8 mouse cellular contexts compared by ENCODE assay signal in genomic region chr2:147083471-147084365, GRCm38 (mm10). TPM values are rescaled to one million over a fixed set of nuclear protein-coding genes. Genes with fewer than 3 reads are reported as not detected.
DNase-seq lines count a peak whose midpoint lies in the region; ATAC-seq lines count a peak whose summit lies in the region.

No protein-coding gene starts in this region.

- H3K4me1 ChIP-seq in forebrain, embryonic 16.5 days (replicated peaks; ENCODE audit: control insufficient read depth, insufficient read depth, low read length), result peaks cover 18% of the 10 kb centered on the region
- peaks cover 15% of the 10 kb centered on the region for H3K4me1 ChIP-seq in liver, embryonic 15.5 days (replicated peaks)
- H3K4me1 ChIP-seq in neural tube, embryonic 13.5 days (replicated peaks), result peaks cover 16% of the 10 kb centered on the region

- H3K4me3 ChIP-seq in forebrain, embryonic 16.5 days (replicated peaks; ENCODE audit: low read length), result 0 out of 2 replicates have a peak overlapping the region, but pooled peaks have one; percentile 5
- peak overlapping the region; percentile 42; the same call in 1 of the 2 replicates for H3K4me3 ChIP-seq in liver, embryonic 15.5 days (replicated peaks)
- H3K4me3 ChIP-seq in neural tube, embryonic 13.5 days, result no peak overlapping the region

- peak; percentile 10 for DNase-seq in cerebellum, adult 9-11 months
- no peak for DNase-seq in cerebellum, adult 9-10 months
- peak; percentile 5 to 20 for DNase-seq in adrenal gland, adult 18-20 months (ENCODE audit: low spot score in 2 of 2)
- DNase-seq in yolk sac, embryonic 10.5 days (ENCODE audit: low spot score), result peak; percentile 33

- no peaks in the 10 kb centered on the region for H3K36me3 ChIP-seq in forebrain, embryonic 16.5 days (ENCODE audit: control insufficient read depth, insufficient read depth)
- no peaks in the 10 kb centered on the region for H3K36me3 ChIP-seq in liver, embryonic 15.5 days (replicated peaks)
- H3K36me3 ChIP-seq in neural tube, embryonic 13.5 days, result no peaks in the 10 kb centered on the region

- WGBS in forebrain, embryonic 16.5 days, result 1% methylated on average over 72 of the region's 72 CpGs
- WGBS in liver, embryonic 15.5 days (ENCODE audit: insufficient replicate concordance), result under 1% methylated on average over 72 of the region's 72 CpGs
- under 1% methylated on average over 72 of the region's 72 CpGs for WGBS in neural tube, embryonic 13.5 days

- peaks cover 59% of the 10 kb centered on the region for H3K27me3 ChIP-seq in forebrain, embryonic 16.5 days (replicated peaks; ENCODE audit: control insufficient read depth, insufficient read depth, low read length)
- peaks cover 83% of the 10 kb centered on the region for H3K27me3 ChIP-seq in liver, embryonic 15.5 days
- peaks cover 96% of the 10 kb centered on the region for H3K27me3 ChIP-seq in neural tube, embryonic 13.5 days

- no peak overlapping the region for H3K27ac ChIP-seq in forebrain, embryonic 16.5 days (ENCODE audit: low read length)
- H3K27ac ChIP-seq in liver, embryonic 15.5 days (replicated peaks), result no peak overlapping the region
- H3K27ac ChIP-seq in neural tube, embryonic 13.5 days (replicated peaks), result no peak overlapping the region

- no peak overlapping the region for H3K9ac ChIP-seq in forebrain, embryonic 16.5 days (replicated peaks; ENCODE audit: low read depth, low read length)
- no peak overlapping the region for H3K9ac ChIP-seq in liver, embryonic 15.5 days
- H3K9ac ChIP-seq in neural tube, embryonic 13.5 days, result no peak overlapping the region

- ATAC-seq in forebrain, embryonic 16.5 days, result peak; percentile 54
- peak; percentile 47 for ATAC-seq in inflammation-experienced regulatory T-cells, adult 6 months
- ATAC-seq in liver, embryonic 15.5 days (ENCODE audit: insufficient read depth), result 0 out of 2 replicates have a peak, but pooled peaks have one; percentile 12
- peak; percentile 52 for ATAC-seq in neural tube, embryonic 13.5 days (ENCODE audit: low read depth)

- no peaks in the 10 kb centered on the region for H3K9me3 ChIP-seq in forebrain, embryonic 16.5 days (ENCODE audit: control insufficient read depth, low read length)
- no peaks in the 10 kb centered on the region for H3K9me3 ChIP-seq in liver, embryonic 15.5 days (replicated peaks)
- no peaks in the 10 kb centered on the region for H3K9me3 ChIP-seq in neural tube, embryonic 13.5 days

- H3K4me2 ChIP-seq in forebrain, embryonic 16.5 days (ENCODE audit: low read length), result no peak overlapping the region
- H3K4me2 ChIP-seq in liver, embryonic 15.5 days, result peak overlapping the region; percentile 56
- H3K4me2 ChIP-seq in neural tube, embryonic 13.5 days, result no peak overlapping the region

RNA-seq across cellular contexts. Expression of gene Nkx2-4, which starts 1.5 kb away (rescaled TPM):
- not detected for total RNA-seq in adrenal gland, adult 18-20 months (2021)
- 0.11 TPM in 1 of 2 replicates, not detected in the other for polyA plus RNA-seq in forebrain, embryonic 16.5 days (2015; fragmentation: Nextera tagmentation; extraction: Ambion mirVana)
- not detected for polyA plus RNA-seq in inflammation-experienced regulatory T-cells, adult 6 months (2017; shearing (Covaris generic))
- not detected in 2 replicates for polyA plus RNA-seq in liver, embryonic 15.5 days (2015; fragmentation: Nextera tagmentation; extraction: Ambion mirVana)
- not detected in 2 replicates for polyA plus RNA-seq in neural tube, embryonic 13.5 days (2015; fragmentation: Nextera tagmentation; extraction: Ambion mirVana)
